Mouse (Mus musculus): ENCODE measurements around the gene Insl6. TPM values are rescaled to one million over a fixed set of nuclear protein-coding genes. Genes with fewer than 3 reads are reported as not detected.

Insl6 gene
- polyA plus RNA-seq, 1 experiment from 2014 or later = 7.2 TPM

DNA sequence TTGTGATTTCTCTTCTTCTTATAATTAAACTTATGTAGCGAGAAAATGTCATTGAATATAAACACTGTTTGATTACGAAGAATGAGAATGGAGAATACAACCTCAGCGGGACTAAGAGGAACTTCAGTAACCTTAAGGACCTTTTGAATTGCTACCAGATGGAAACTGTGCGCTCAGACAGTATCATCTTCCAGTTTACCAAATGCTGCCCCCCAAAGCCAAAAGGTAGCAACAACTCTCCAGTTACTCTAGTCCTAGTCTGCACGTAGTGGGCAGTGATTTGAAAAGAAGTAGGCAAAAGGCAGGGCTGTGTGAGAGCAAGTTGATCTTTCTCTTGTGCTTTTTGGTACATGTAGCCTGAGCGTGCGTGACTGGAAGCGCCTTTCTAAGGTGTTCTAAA is 37.3 kb downstream of the Insl6 start:
- DNase-seq (ENCODE audit: low spot score) (no peak), ATAC-seq (replicated peaks; ENCODE audit: low FRiP score) (no peak)
- WGBS = 73% methylated on average over 8 of the region's 8 CpGs
- Histone ChIP-seq H3K9me3 (ENCODE audit: control insufficient read depth, low read length) (no peaks in the 10 kb centered on the region), H3K36me3 (ENCODE audit: control insufficient read depth, insufficient read depth, low read length) (no peaks in the 10 kb centered on the region), H3K4me2 (ENCODE audit: low read depth, low read length, severe bottlenecking) (no peak overlapping the region), H3K27ac (ENCODE audit: low read depth, low read length) (no peak overlapping the region), H3K27me3 (ENCODE audit: control insufficient read depth, insufficient read depth, low read length) (no peaks in the 10 kb centered on the region), H3K4me1 (replicated peaks; ENCODE audit: control insufficient read depth, insufficient read depth, low read length) (peaks cover 7% of the 10 kb centered on the region; the same call in 1 of the 2 replicates), H3K9ac (ENCODE audit: low read length) (no peak overlapping the region), H3K4me3 (ENCODE audit: low read depth, low read length) (no peak overlapping the region)

- 13% methylated on average over 7 of the region's 7 CpGs for WGBS
- H3K27ac ChIP-seq (ENCODE audit: low read depth, low read length) = no peak overlapping the region
- ATAC-seq (replicated peaks; ENCODE audit: low FRiP score) = no peak
- H3K4me2 ChIP-seq (ENCODE audit: low read depth, low read length, severe bottlenecking) = no peak overlapping the region
- peaks cover 7% of the 10 kb centered on the region; the same call in 1 of the 2 replicates for H3K4me1 ChIP-seq (replicated peaks; ENCODE audit: control insufficient read depth, insufficient read depth, low read length)
- H3K36me3 ChIP-seq (ENCODE audit: control insufficient read depth, insufficient read depth, low read length) = no peaks in the 10 kb centered on the region
- no peak overlapping the region for H3K4me3 ChIP-seq (ENCODE audit: low read depth, low read length)
- H3K9me3 ChIP-seq (ENCODE audit: control insufficient read depth, low read length) = no peaks in the 10 kb centered on the region
- no peak overlapping the region for H3K9ac ChIP-seq (ENCODE audit: low read length)
- H3K27me3 ChIP-seq (ENCODE audit: control insufficient read depth, insufficient read depth, low read length) = no peaks in the 10 kb centered on the region
- DNase-seq (ENCODE audit: low spot score) = peak; percentile 48
Measured at GRCm38 (mm10) chr19:29285451-29285869, 39.7 kb downstream of the Insl6 start.

GRCm38 (mm10) chr19:29278944-29279587 is 46.1 kb downstream of the Insl6 start:
- H3K4me1 ChIP-seq (replicated peaks; ENCODE audit: control insufficient read depth, insufficient read depth, low read length) = no peaks in the 10 kb centered on the region
- H3K4me2 ChIP-seq (ENCODE audit: low read depth, low read length, severe bottlenecking) = no peak overlapping the region
- H3K9me3 ChIP-seq (ENCODE audit: control insufficient read depth, low read length) = no peaks in the 10 kb centered on the region
- whole genome bisulfite sequencing = 84% methylated on average over 6 of the region's 6 CpGs
- DNase-seq (ENCODE audit: low spot score) = no peak
- no peaks in the 10 kb centered on the region; the same call in 1 of the 2 replicates for H3K36me3 ChIP-seq (ENCODE audit: control insufficient read depth, insufficient read depth, low read length)
- ATAC-seq (replicated peaks; ENCODE audit: low FRiP score) = no peak
- no peak overlapping the region for H3K27ac ChIP-seq (ENCODE audit: low read depth, low read length)
- no peaks in the 10 kb centered on the region for H3K27me3 ChIP-seq (ENCODE audit: control insufficient read depth, insufficient read depth, low read length)
- no peak overlapping the region for H3K9ac ChIP-seq (ENCODE audit: low read length)
- no peak overlapping the region for H3K4me3 ChIP-seq (ENCODE audit: low read depth, low read length)

DNA sequence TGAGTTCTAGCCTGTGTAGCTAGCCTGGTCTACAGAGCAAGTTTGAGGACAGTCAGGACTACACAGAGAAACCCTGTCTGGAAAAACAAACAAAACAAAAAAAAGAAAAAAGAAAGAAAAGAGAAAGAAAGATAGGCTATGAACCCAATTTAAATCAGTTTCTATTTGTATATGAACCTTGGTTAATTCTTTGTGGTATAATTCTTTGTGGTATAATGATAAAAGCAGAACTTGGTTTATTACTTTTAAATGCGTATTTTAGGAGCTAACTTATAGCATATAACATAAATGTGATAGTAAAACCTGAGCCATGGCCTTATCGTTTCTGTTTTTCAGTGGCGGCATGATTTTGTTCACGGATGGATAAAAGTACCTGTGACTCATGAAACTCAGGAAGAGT is 48.7 kb downstream of the Insl6 start:
- WGBS = 96% methylated on average over 4 of the region's 4 CpGs
- no peak for ATAC-seq (replicated peaks; ENCODE audit: low FRiP score)
- no peaks in the 10 kb centered on the region for H3K27me3 ChIP-seq (ENCODE audit: control insufficient read depth, insufficient read depth, low read length)
- H3K4me1 ChIP-seq (replicated peaks; ENCODE audit: control insufficient read depth, insufficient read depth, low read length) = no peaks in the 10 kb centered on the region
- H3K4me2 ChIP-seq (ENCODE audit: low read depth, low read length, severe bottlenecking) = no peak overlapping the region
- H3K36me3 ChIP-seq (ENCODE audit: control insufficient read depth, insufficient read depth, low read length) = no peaks in the 10 kb centered on the region; the same call in 1 of the 2 replicates
- DNase-seq (ENCODE audit: low spot score) = no peak
- no peak overlapping the region for H3K27ac ChIP-seq (ENCODE audit: low read depth, low read length)
- H3K4me3 ChIP-seq (ENCODE audit: low read depth, low read length) = no peak overlapping the region
- H3K9ac ChIP-seq (ENCODE audit: low read length) = no peak overlapping the region
- H3K9me3 ChIP-seq (ENCODE audit: control insufficient read depth, low read length) = no peaks in the 10 kb centered on the region

- no peaks in the 10 kb centered on the region for H3K9me3 ChIP-seq (ENCODE audit: control insufficient read depth, low read length)
- ATAC-seq (replicated peaks; ENCODE audit: low FRiP score) (no peak), DNase-seq (ENCODE audit: low spot score) (no peak)
- H3K9ac ChIP-seq (ENCODE audit: low read length) = no peak overlapping the region
- H3K27me3 ChIP-seq (ENCODE audit: control insufficient read depth, insufficient read depth, low read length) = no peaks in the 10 kb centered on the region
- H3K4me1 ChIP-seq (replicated peaks; ENCODE audit: control insufficient read depth, insufficient read depth, low read length) = no peaks in the 10 kb centered on the region
- 91% methylated on average over 3 of the region's 3 CpGs for WGBS
- H3K36me3 ChIP-seq (ENCODE audit: control insufficient read depth, insufficient read depth, low read length) = no peaks in the 10 kb centered on the region; the same call in 1 of the 2 replicates
- H3K4me2 ChIP-seq (ENCODE audit: low read depth, low read length, severe bottlenecking) = no peak overlapping the region
- H3K27ac ChIP-seq (ENCODE audit: low read depth, low read length) = no peak overlapping the region
- H3K4me3 ChIP-seq (ENCODE audit: low read depth, low read length) = no peak overlapping the region
Measured at GRCm38 (mm10) chr19:29272011-29272809, 52.9 kb downstream of the Insl6 start.

Other genes with a start within 250 kb of the Insl6 start
- 52.2 and 54.5 TPM in 2 replicates for gene Rcl1, start 224.0 kb downstream of the Insl6 start, polyA plus RNA-seq (2014; fragmentation: Nextera tagmentation; extraction: Ambion mirVana)
- gene Jak2, start 73.5 kb downstream of the Insl6 start, polyA plus RNA-seq (2014; fragmentation: Nextera tagmentation; extraction: Ambion mirVana) = 13.2 and 14.6 TPM in 2 replicates
- gene Rln1, start 9.3 kb upstream of the Insl6 start, polyA plus RNA-seq (2014; fragmentation: Nextera tagmentation; extraction: Ambion mirVana) = 0.79 and 0.99 TPM in 2 replicates
- gene Plgrkt, start 42.0 kb upstream of the Insl6 start, polyA plus RNA-seq (2014; fragmentation: Nextera tagmentation; extraction: Ambion mirVana) = 55.7 and 59.5 TPM in 2 replicates
- gene Cd274, start 42.1 kb upstream of the Insl6 start, polyA plus RNA-seq (2014; fragmentation: Nextera tagmentation; extraction: Ambion mirVana) = 0.23 and 0.61 TPM in 2 replicates
- gene Pdcd1lg2, start 85.6 kb upstream of the Insl6 start, polyA plus RNA-seq (2014; fragmentation: Nextera tagmentation; extraction: Ambion mirVana) = not detected in 2 replicates
- gene Ric1, start 196.9 kb upstream of the Insl6 start, polyA plus RNA-seq (2014; fragmentation: Nextera tagmentation; extraction: Ambion mirVana) = 11.8 and 13.5 TPM in 2 replicates